Mouse (Mus musculus): ENCODE data around the gene Myo5c. TPM values are rescaled to one million over a fixed set of nuclear protein-coding genes. Genes with fewer than 3 reads are reported as not detected.

Myo5c gene
- polyA plus RNA-seq, 1 experiment from 2014 or later, result 0.14 TPM

GRCm38 (mm10) chr9:75262235-75262826 lies 30.5 kb downstream of the Myo5c start:
- H3K4me1 ChIP-seq, result peaks cover 25% of the 10 kb centered on the region
- no peaks in the 10 kb centered on the region for H3K36me3 ChIP-seq
- H3K4me2 ChIP-seq (replicated peaks), result no peak overlapping the region
- H3K4me3 ChIP-seq, result no peak overlapping the region
- no peak overlapping the region for H3K9ac ChIP-seq
- peaks cover 3% of the 10 kb centered on the region; the same call in 1 of the 2 replicates for H3K9me3 ChIP-seq
- 76% methylated on average over 8 of the region's 8 CpGs for WGBS
- ATAC-seq (ENCODE audit: low FRiP score, low read depth), result no peak
- no peak overlapping the region for H3K27ac ChIP-seq
- H3K27me3 ChIP-seq, result no peaks in the 10 kb centered on the region

DNA sequence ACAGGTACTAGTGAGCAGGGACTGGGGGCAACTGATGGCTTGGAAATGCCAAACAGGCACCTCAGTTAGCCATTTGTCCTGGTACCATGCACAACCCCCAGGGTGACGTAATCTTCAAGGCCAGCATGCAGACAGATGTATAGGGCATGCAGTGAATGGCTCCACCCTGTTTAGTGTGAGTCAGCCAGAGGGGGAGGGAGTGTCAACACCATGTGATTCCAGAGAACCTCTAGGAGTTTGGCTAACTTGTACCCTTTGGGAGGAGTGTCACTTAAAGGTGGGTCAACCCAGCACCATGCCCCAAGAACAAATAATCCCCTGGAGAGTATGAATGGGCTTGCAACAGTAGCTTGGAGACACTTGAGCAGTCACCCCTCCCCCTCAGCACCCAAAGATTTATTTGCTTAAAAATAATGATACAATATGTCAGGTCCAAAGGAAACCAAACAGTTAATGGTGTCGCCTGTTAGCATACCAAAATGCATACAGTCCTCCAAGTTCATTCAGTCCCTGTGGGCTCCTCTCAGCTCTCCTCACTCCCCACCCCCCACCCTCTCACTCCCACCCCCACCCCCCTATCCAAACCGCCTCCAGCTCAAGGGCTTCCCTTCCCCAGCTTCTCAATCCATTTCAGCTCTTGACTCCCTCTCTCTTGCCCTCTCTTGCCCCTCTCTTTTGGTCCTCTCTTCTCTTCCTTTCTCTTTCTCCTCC lies 32.3 kb downstream of the Myo5c start:
- Histone ChIP-seq H3K9ac (no peak overlapping the region), H3K4me3 (no peak overlapping the region), H3K9me3 (peaks cover 3% of the 10 kb centered on the region; the same call in 1 of the 2 replicates), H3K36me3 (no peaks in the 10 kb centered on the region), H3K4me1 (peaks cover 25% of the 10 kb centered on the region), H3K27me3 (no peaks in the 10 kb centered on the region), H3K27ac (no peak overlapping the region), H3K4me2 (replicated peaks) (no peak overlapping the region)
- WGBS, result 42% methylated on average over 3 of the region's 3 CpGs
- peak; percentile 49 for ATAC-seq (ENCODE audit: low FRiP score, low read depth)

GRCm38 (mm10) chr9:75267147-75267546 lies 35.3 kb downstream of the Myo5c start:
- Histone ChIP-seq H3K36me3 (no peaks in the 10 kb centered on the region), H3K4me1 (peaks cover 14% of the 10 kb centered on the region; the same call in 1 of the 2 replicates), H3K4me2 (replicated peaks) (no peak overlapping the region), H3K9ac (no peak overlapping the region), H3K9me3 (no peaks in the 10 kb centered on the region), H3K27ac (no peak overlapping the region), H3K27me3 (no peaks in the 10 kb centered on the region), H3K4me3 (no peak overlapping the region)
- WGBS, result 71% methylated on average over 6 of the region's 6 CpGs
- no peak for ATAC-seq (ENCODE audit: low FRiP score, low read depth)

GRCm38 (mm10) chr9:75270382-75270781 lies 38.6 kb downstream of the Myo5c start:
- no peak overlapping the region for H3K4me3 ChIP-seq
- no peak overlapping the region for H3K4me2 ChIP-seq (replicated peaks)
- no peak for ATAC-seq (ENCODE audit: low FRiP score, low read depth)
- WGBS, result 65% methylated on average over 6 of the region's 6 CpGs
- H3K27me3 ChIP-seq, result no peaks in the 10 kb centered on the region
- no peak overlapping the region for H3K9ac ChIP-seq
- H3K9me3 ChIP-seq, result no peaks in the 10 kb centered on the region
- H3K4me1 ChIP-seq, result no peaks in the 10 kb centered on the region
- H3K27ac ChIP-seq, result no peak overlapping the region
- H3K36me3 ChIP-seq, result no peaks in the 10 kb centered on the region

DNA sequence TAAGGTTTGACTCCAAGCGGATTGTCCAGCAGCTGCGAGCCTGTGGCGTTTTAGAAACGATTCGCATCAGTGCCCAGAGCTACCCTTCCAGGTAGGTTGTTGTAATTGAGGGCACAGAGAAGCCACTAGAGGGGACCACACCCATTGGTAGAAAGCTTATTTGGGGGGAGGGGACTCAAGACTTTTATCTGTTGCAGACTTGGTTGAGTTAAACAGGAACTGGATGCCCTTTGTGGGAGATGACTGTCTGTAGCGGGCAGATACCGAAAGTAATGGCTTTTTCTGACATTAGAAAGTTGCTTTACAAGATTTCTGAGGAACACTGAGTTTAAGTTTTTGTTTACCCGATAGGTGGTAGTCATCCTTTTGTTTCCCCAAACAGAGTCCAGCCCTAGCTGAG lies 39.7 kb downstream of the Myo5c start:
- H3K9ac ChIP-seq, result no peak overlapping the region
- no peaks in the 10 kb centered on the region for H3K36me3 ChIP-seq
- no peak overlapping the region for H3K4me2 ChIP-seq (replicated peaks)
- H3K4me1 ChIP-seq, result no peaks in the 10 kb centered on the region
- no peak for ATAC-seq (ENCODE audit: low FRiP score, low read depth)
- H3K27ac ChIP-seq, result no peak overlapping the region
- WGBS, result 83% methylated on average over 8 of the region's 8 CpGs
- no peak overlapping the region for H3K4me3 ChIP-seq
- no peaks in the 10 kb centered on the region for H3K27me3 ChIP-seq
- no peaks in the 10 kb centered on the region for H3K9me3 ChIP-seq

DNA sequence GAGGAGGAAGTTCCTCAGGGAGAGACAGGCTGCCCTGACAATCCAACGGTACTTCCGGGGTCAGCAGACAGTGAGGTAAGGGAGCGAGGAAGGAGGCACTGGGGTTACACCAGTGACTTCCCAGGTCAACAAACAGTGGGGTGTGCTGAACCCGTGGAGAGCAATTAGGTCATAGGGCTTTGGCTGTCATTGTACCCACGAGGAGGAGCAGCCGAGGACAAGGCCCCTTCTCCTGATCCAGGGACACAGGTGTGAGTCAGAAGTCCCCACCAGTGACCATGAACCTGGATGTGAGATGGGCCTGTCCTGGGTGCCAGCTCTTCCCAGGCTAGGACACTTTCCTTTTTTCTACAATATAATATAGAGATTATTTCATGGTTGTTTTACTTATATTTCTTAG lies 41.8 kb downstream of the Myo5c start:
- Histone ChIP-seq H3K4me1 (no peaks in the 10 kb centered on the region), H3K27ac (no peak overlapping the region), H3K9me3 (no peaks in the 10 kb centered on the region), H3K36me3 (no peaks in the 10 kb centered on the region), H3K4me2 (replicated peaks) (no peak overlapping the region), H3K27me3 (no peaks in the 10 kb centered on the region), H3K4me3 (no peak overlapping the region), H3K9ac (no peak overlapping the region)
- ATAC-seq (ENCODE audit: low FRiP score, low read depth), result no peak
- WGBS, result 76% methylated on average over 6 of the region's 6 CpGs

DNA sequence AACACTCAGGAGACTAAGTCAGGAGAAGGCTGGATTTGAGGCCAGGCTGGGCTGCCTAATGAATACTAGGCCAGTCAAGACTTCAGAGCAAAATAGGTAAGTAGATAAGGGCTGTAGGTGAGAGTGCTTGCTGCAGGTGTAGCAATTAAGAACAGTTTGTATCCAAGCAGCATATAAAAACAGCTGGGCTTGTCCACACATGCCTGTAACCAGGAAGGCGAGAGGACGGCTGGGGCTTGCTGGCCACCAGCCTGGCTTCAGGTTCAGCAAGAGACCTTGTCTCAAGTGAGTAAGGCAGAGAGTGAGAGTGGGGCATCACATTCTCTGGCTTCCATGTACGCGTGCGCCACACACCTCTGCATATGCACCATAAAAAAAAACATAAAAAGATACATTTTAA lies 42.7 kb downstream of the Myo5c start:
- H3K36me3 ChIP-seq, result no peaks in the 10 kb centered on the region
- H3K4me3 ChIP-seq, result no peak overlapping the region
- H3K4me1 ChIP-seq, result no peaks in the 10 kb centered on the region
- no peak overlapping the region for H3K27ac ChIP-seq
- H3K9ac ChIP-seq, result no peak overlapping the region
- no peak overlapping the region for H3K4me2 ChIP-seq (replicated peaks)
- ATAC-seq (ENCODE audit: low FRiP score, low read depth), result no peak
- WGBS, result 77% methylated on average over 5 of the region's 5 CpGs
- H3K27me3 ChIP-seq, result no peaks in the 10 kb centered on the region
- H3K9me3 ChIP-seq, result no peaks in the 10 kb centered on the region

GRCm38 (mm10) chr9:75275051-75275450 lies 43.2 kb downstream of the Myo5c start:
- H3K9ac ChIP-seq, result no peak overlapping the region
- no peaks in the 10 kb centered on the region for H3K36me3 ChIP-seq
- H3K9me3 ChIP-seq, result no peaks in the 10 kb centered on the region
- ATAC-seq (ENCODE audit: low FRiP score, low read depth), result no peak
- 92% methylated on average over 9 of the region's 9 CpGs for WGBS
- no peaks in the 10 kb centered on the region; the same call in 1 of the 2 replicates for H3K27me3 ChIP-seq
- no peak overlapping the region for H3K4me3 ChIP-seq
- H3K4me1 ChIP-seq, result no peaks in the 10 kb centered on the region
- H3K4me2 ChIP-seq (replicated peaks), result no peak overlapping the region
- H3K27ac ChIP-seq, result no peak overlapping the region

DNA sequence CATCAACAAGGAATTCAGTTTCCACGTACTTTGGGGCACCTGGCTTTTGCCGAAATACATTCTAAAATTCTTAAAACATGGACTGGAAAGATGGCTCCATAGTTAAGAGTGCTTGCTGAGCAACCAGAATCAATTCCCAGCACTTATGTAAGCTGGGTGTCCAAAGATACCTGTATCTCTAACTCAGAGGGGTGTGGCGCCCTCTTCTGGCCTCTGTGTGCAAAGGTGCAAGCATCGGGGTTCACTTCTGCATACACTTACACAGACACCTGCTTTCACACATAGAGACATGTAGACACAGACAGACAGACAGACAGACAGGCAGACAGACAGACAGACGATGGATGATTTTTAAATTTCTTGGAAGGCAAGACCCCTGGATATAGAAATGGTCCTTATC lies 49.0 kb downstream of the Myo5c start:
- WGBS, result 46% methylated on average over 5 of the region's 5 CpGs
- Histone ChIP-seq H3K9me3 (no peaks in the 10 kb centered on the region), H3K27ac (no peak overlapping the region), H3K4me1 (no peaks in the 10 kb centered on the region), H3K27me3 (peaks cover 13% of the 10 kb centered on the region), H3K9ac (no peak overlapping the region), H3K4me2 (replicated peaks) (no peak overlapping the region), H3K36me3 (no peaks in the 10 kb centered on the region), H3K4me3 (no peak overlapping the region)
- no peak for ATAC-seq (ENCODE audit: low FRiP score, low read depth)

- no peaks in the 10 kb centered on the region for H3K36me3 ChIP-seq
- no peak overlapping the region for H3K4me2 ChIP-seq (replicated peaks)
- no peaks in the 10 kb centered on the region for H3K4me1 ChIP-seq
- WGBS, result 89% methylated on average over 2 of the region's 2 CpGs
- H3K27ac ChIP-seq, result no peak overlapping the region
- peaks cover 13% of the 10 kb centered on the region for H3K27me3 ChIP-seq
- no peaks in the 10 kb centered on the region for H3K9me3 ChIP-seq
- H3K9ac ChIP-seq, result no peak overlapping the region
- ATAC-seq (ENCODE audit: low FRiP score, low read depth), result no peak
- no peak overlapping the region for H3K4me3 ChIP-seq
Measured at GRCm38 (mm10) chr9:75282179-75282578, 50.4 kb downstream of the Myo5c start.

- H3K4me3 ChIP-seq, result no peak overlapping the region
- 18% methylated on average over 3 of the region's 3 CpGs for WGBS
- H3K9ac ChIP-seq, result no peak overlapping the region
- H3K9me3 ChIP-seq, result no peaks in the 10 kb centered on the region
- H3K27me3 ChIP-seq, result peaks cover 13% of the 10 kb centered on the region
- ATAC-seq (ENCODE audit: low FRiP score, low read depth), result no peak
- no peaks in the 10 kb centered on the region for H3K36me3 ChIP-seq
- H3K4me2 ChIP-seq (replicated peaks), result no peak overlapping the region
- no peak overlapping the region for H3K27ac ChIP-seq
- H3K4me1 ChIP-seq, result no peaks in the 10 kb centered on the region
Measured at GRCm38 (mm10) chr9:75282830-75283229, 51.0 kb downstream of the Myo5c start.

DNA sequence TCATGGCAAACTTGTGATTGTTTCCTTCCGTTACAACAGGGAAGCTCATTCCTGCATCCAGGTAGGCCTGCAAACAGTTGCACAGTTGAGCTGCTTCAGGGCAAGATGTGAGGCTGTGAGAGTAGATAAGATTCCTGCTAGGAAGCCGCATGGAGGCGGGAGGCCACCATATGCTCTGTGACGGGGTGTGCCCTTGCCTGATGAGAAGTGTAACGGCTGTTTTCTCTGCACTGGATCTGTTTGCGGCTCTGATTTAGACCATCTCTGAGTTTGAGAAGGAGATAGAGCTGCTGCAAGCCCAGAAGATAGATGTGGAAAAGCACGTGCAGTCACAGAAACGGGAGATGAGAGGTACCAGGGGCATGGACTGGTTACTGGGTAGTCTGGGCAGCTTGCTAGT lies 51.8 kb downstream of the Myo5c start:
- H3K36me3 ChIP-seq, result no peaks in the 10 kb centered on the region
- no peaks in the 10 kb centered on the region for H3K9me3 ChIP-seq
- 86% methylated on average over 8 of the region's 8 CpGs for WGBS
- no peak overlapping the region for H3K4me3 ChIP-seq
- no peak overlapping the region for H3K9ac ChIP-seq
- H3K27ac ChIP-seq, result no peak overlapping the region
- H3K4me2 ChIP-seq (replicated peaks), result no peak overlapping the region
- H3K27me3 ChIP-seq, result peaks cover 13% of the 10 kb centered on the region
- no peak for ATAC-seq (ENCODE audit: low FRiP score, low read depth)
- no peaks in the 10 kb centered on the region for H3K4me1 ChIP-seq

GRCm38 (mm10) chr9:75285363-75285762 lies 53.5 kb downstream of the Myo5c start:
- no peak for ATAC-seq (ENCODE audit: low FRiP score, low read depth)
- Histone ChIP-seq H3K4me3 (no peak overlapping the region), H3K9ac (no peak overlapping the region), H3K9me3 (no peaks in the 10 kb centered on the region), H3K27me3 (peaks cover 13% of the 10 kb centered on the region), H3K4me1 (no peaks in the 10 kb centered on the region), H3K36me3 (no peaks in the 10 kb centered on the region), H3K4me2 (replicated peaks) (no peak overlapping the region), H3K27ac (no peak overlapping the region)
- WGBS, result 79% methylated on average over 6 of the region's 6 CpGs

All from limb, embryonic 13.5 days (tissue).